Mouse (Mus musculus): ENCODE measurements around the gene Paics. TPM values are rescaled to one million over a fixed set of nuclear protein-coding genes. Genes with fewer than 3 reads are reported as not detected.
A peak's percentile ranks its signal among the peaks of the same experiment; 100 is the strongest.

The Paics gene
- polyA plus RNA-seq (2012; rRNA removed): 51.6 and 78.7 TPM in 2 replicates
- polyA plus RNA-seq (2014; fragmentation: Nextera tagmentation; extraction: Ambion mirVana): 172 and 185 TPM in 2 replicates

GRCm38 (mm10) chr5:76951106-76952027 is at the start of gene Paics, which contains the start of gene Ppat:
Gene Paics (plus strand): TSS chr5:76951307.
Gene Ppat (minus strand): TSS chr5:76951578.
- TF ChIP-seq CTCF (IDR thresholded peaks at IDR 0.05; ENCODE audit: low read depth) (0 out of 2 replicates have a peak, but pooled peaks have one; percentile 13), EP300 (IDR thresholded peaks at IDR 0.05; ENCODE audit: low read depth) (peak; percentile 32)
- Histone ChIP-seq H3K4me3 (ENCODE audit: insufficient read depth in 1 of 2, low read depth in 2 of 2, low read length in 2 of 2) (peak within 1 kb of the TSS; percentile 88 to 89), H3K36me3 (replicated peaks; ENCODE audit: control insufficient read depth, insufficient read depth, low read depth) (peaks cover 28% of the 10 kb centered on the region)

GRCm38 (mm10) chr5:76902131-76902530 is 49.0 kb upstream of the Paics start:
- Histone ChIP-seq H3K36me3 (replicated peaks; ENCODE audit: control insufficient read depth, insufficient read depth, low read depth) (no peaks in the 10 kb centered on the region), H3K4me1 (replicated peaks; ENCODE audit: control insufficient read depth in 2 of 2, insufficient read depth in 2 of 2, low read length in 1 of 2) (peaks cover 6 to 11% of the 10 kb centered on the region in 2 experiments; a peak in 3 of 4 replicates), H3K9me3 (ENCODE audit: control insufficient read depth, low read length) (no peaks in the 10 kb centered on the region), H3K4me3 (ENCODE audit: insufficient read depth in 1 of 2, low read depth in 2 of 2, low read length in 2 of 2) (no peak overlapping the region), H3K9ac (replicated peaks) (no peak overlapping the region), H3K27me3 (ENCODE audit: control insufficient read depth, insufficient read depth, low read length) (no peaks in the 10 kb centered on the region), H3K27ac (no peak overlapping the region), H3K4me2 (ENCODE audit: low read depth) (no peak overlapping the region)
- TF ChIP-seq EP300 (IDR thresholded peaks at IDR 0.05; ENCODE audit: low read depth) (no peak), CTCF (IDR thresholded peaks at IDR 0.05; ENCODE audit: low read depth) (no peak)
- 27% methylated on average over 4 of the region's 4 CpGs for WGBS (ENCODE audit: insufficient replicate concordance)
- DNase-seq (ENCODE audit: low read depth in 3 of 3, low spot score in 3 of 3): no peak
- ATAC-seq (ENCODE audit: insufficient read depth): no peak

More at GRCm38 (mm10) chr5:76951106-76952027, at the start of gene Paics, which contains the start of gene Ppat:
- Histone ChIP-seq H3K4me2 (ENCODE audit: low read depth) (peak within 1 kb of the TSS; percentile 91), H3K27me3 (ENCODE audit: control insufficient read depth, insufficient read depth, low read length) (no peaks in the 10 kb centered on the region), H3K27ac (peak within 1 kb of the TSS; percentile 73), H3K4me1 (replicated peaks; ENCODE audit: control insufficient read depth in 2 of 2, insufficient read depth in 2 of 2, low read length in 1 of 2) (peaks cover 14 to 32% of the 10 kb centered on the region in 2 experiments), H3K9me3 (ENCODE audit: control insufficient read depth, low read length) (no peaks in the 10 kb centered on the region), H3K9ac (replicated peaks) (peak within 1 kb of the TSS; percentile 89)
- under 1% methylated on average over 81 of the region's 81 CpGs for WGBS (ENCODE audit: insufficient replicate concordance)
- DNase-seq (ENCODE audit: low read depth in 3 of 3, low spot score in 3 of 3) (peak; percentile 98), ATAC-seq (ENCODE audit: insufficient read depth) (peak; percentile 90)

- Histone ChIP-seq H3K9ac (replicated peaks) (peak overlapping the region; percentile 94), H3K9me3 (ENCODE audit: control insufficient read depth, low read length) (no peaks in the 10 kb centered on the region), H3K27me3 (ENCODE audit: control insufficient read depth, insufficient read depth, low read length) (no peaks in the 10 kb centered on the region), H3K27ac (peak overlapping the region; percentile 58), H3K4me3 (ENCODE audit: insufficient read depth in 1 of 2, low read depth in 2 of 2, low read length in 2 of 2) (peak overlapping the region; percentile 72 to 95), H3K36me3 (replicated peaks; ENCODE audit: control insufficient read depth, insufficient read depth, low read depth) (no peaks in the 10 kb centered on the region), H3K4me2 (ENCODE audit: low read depth) (peak overlapping the region; percentile 97), H3K4me1 (replicated peaks; ENCODE audit: control insufficient read depth in 2 of 2, insufficient read depth in 2 of 2, low read length in 1 of 2) (peaks cover 6 to 11% of the 10 kb centered on the region in 2 experiments; a peak in 3 of 4 replicates)
- peak in 1 of 3 experiments; percentile 13 for DNase-seq (ENCODE audit: low read depth in 3 of 3, low spot score in 3 of 3)
- ATAC-seq (ENCODE audit: insufficient read depth): peak; percentile 63
- TF ChIP-seq CTCF (IDR thresholded peaks at IDR 0.05; ENCODE audit: low read depth): no peak
- 1% methylated on average over 19 of the region's 19 CpGs for WGBS (ENCODE audit: insufficient replicate concordance)
Observed at GRCm38 (mm10) chr5:76904713-76905404, 46.2 kb upstream of the Paics start.

GRCm38 (mm10) chr5:76905405-76906154 is 45.5 kb upstream of the Paics start, which contains the start of gene Aasdh:
Gene Aasdh (minus strand): TSS chr5:76905514.
- H3K27me3 ChIP-seq (ENCODE audit: control insufficient read depth, insufficient read depth, low read length): no peaks in the 10 kb centered on the region
- DNase-seq (ENCODE audit: low read depth in 3 of 3, low spot score in 3 of 3): peak; percentile 89 to 90 (median 89)
- ATAC-seq (ENCODE audit: insufficient read depth): peak; percentile 99
- TF ChIP-seq EP300 (IDR thresholded peaks at IDR 0.05; ENCODE audit: low read depth) (no peak), CTCF (IDR thresholded peaks at IDR 0.05; ENCODE audit: low read depth) (peak; percentile 57)
- peak within 1 kb of the TSS; percentile 89 for H3K27ac ChIP-seq
- H3K4me1 ChIP-seq (replicated peaks; ENCODE audit: control insufficient read depth in 2 of 2, insufficient read depth in 2 of 2, low read length in 1 of 2): peaks cover 6 to 11% of the 10 kb centered on the region in 2 experiments; a peak in 3 of 4 replicates
- H3K36me3 ChIP-seq (replicated peaks; ENCODE audit: control insufficient read depth, insufficient read depth, low read depth): no peaks in the 10 kb centered on the region
- under 1% methylated on average over 47 of the region's 47 CpGs for WGBS (ENCODE audit: insufficient replicate concordance)
- peak within 1 kb of the TSS; percentile 97 for H3K4me2 ChIP-seq (ENCODE audit: low read depth)
- H3K9ac ChIP-seq (replicated peaks): peak within 1 kb of the TSS; percentile 94
- no peaks in the 10 kb centered on the region for H3K9me3 ChIP-seq (ENCODE audit: control insufficient read depth, low read length)
- peak within 1 kb of the TSS; percentile 72 to 95 for H3K4me3 ChIP-seq (ENCODE audit: insufficient read depth in 1 of 2, low read depth in 2 of 2, low read length in 2 of 2)
